In the genomic region with DNA sequence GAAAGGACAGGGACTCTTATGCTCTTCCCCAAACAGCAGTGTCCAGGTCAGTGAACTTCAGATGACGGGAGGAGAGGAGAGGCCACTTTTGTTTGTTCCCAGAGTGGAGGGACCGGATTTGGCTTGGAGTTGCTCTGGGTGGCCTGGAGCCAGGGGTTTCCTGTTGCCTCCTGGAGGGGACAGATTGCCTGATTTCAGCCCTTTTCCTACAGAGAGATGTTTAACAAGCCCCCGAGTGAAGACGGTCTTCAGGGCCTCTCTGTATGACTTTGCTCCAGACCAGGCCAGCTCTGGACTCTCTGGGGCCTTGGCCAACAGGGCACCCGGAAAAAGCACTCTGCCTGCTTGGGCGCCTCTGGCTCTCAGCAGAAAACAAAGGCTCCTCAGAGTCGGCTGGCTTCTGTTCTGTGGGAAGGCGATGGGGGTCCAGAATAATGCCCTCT, we compare ENCODE assay signal across 8 mouse cellular contexts. TPM values are rescaled to one million over a fixed set of nuclear protein-coding genes. Genes with fewer than 3 reads are reported as not detected.
DNase-seq lines count a peak whose midpoint lies in the region; ATAC-seq and TF ChIP-seq lines count a peak whose summit lies in the region.

No protein-coding gene starts in this region.

- peaks cover 66% of the 10 kb centered on the region for H3K4me1 ChIP-seq in embryonic facial prominence, embryonic 10.5 days
- peaks cover 76% of the 10 kb centered on the region for H3K4me1 ChIP-seq in heart, embryonic 12.5 days (replicated peaks)
- H3K4me1 ChIP-seq in kidney, embryonic 14.5 days (ENCODE audit: control insufficient read depth, insufficient read depth, low read length) = peaks cover 34% of the 10 kb centered on the region

- ATAC-seq in heart, embryonic 12.5 days (ENCODE audit: insufficient number of reproducible peaks, low FRiP score) = no peak
- ATAC-seq in kidney, embryonic 14.5 days (ENCODE audit: low FRiP score, low TSS enrichment) = no peak
- no peak for ATAC-seq in monocyte, adult 5-6 weeks (replicated peaks; ENCODE audit: insufficient number of reproducible peaks, low FRiP score, low TSS enrichment, poor library complexity, severe bottlenecking)

- H3K4me3 ChIP-seq in layer of hippocampus, adult 2 months = peak overlapping the region; percentile 74
- peak overlapping the region; percentile 60 for H3K4me3 ChIP-seq in embryonic facial prominence, embryonic 10.5 days
- peak overlapping the region; percentile 80 for H3K4me3 ChIP-seq in heart, embryonic 12.5 days
- peak overlapping the region; percentile 54 for H3K4me3 ChIP-seq in kidney, embryonic 14.5 days (ENCODE audit: low read length)

- H3K9me3 ChIP-seq in embryonic facial prominence, embryonic 10.5 days = no peaks in the 10 kb centered on the region
- no peaks in the 10 kb centered on the region for H3K9me3 ChIP-seq in heart, embryonic 12.5 days (replicated peaks)
- H3K9me3 ChIP-seq in kidney, embryonic 14.5 days (ENCODE audit: control insufficient read depth, low read length) = no peaks in the 10 kb centered on the region

- TF ChIP-seq CTCF in layer of hippocampus, adult 2 months (conservative IDR thresholded peaks at IDR 0.05) = no peak

- H3K4me2 ChIP-seq in heart, embryonic 12.5 days = peak overlapping the region; percentile 83
- H3K4me2 ChIP-seq in kidney, embryonic 14.5 days (replicated peaks; ENCODE audit: low read depth, low read length) = peak overlapping the region; percentile 65

- peak overlapping the region; percentile 94 for H3K9ac ChIP-seq in heart, embryonic 12.5 days
- peak overlapping the region; percentile 66; the same call in 1 of the 2 replicates for H3K9ac ChIP-seq in kidney, embryonic 14.5 days (ENCODE audit: low read depth, low read length)

- H3K27ac ChIP-seq in layer of hippocampus, adult 2 months = peak overlapping the region; percentile 88
- H3K27ac ChIP-seq in embryonic facial prominence, embryonic 10.5 days (replicated peaks) = peak overlapping the region; percentile 86
- H3K27ac ChIP-seq in heart, embryonic 12.5 days (ENCODE audit: poor library complexity, severe bottlenecking) = peak overlapping the region; percentile 97
- H3K27ac ChIP-seq in kidney, embryonic 14.5 days (ENCODE audit: low read depth, low read length) = peak overlapping the region; percentile 37; the same call in 1 of the 2 replicates

- H3K27me3 ChIP-seq in embryonic facial prominence, embryonic 10.5 days (replicated peaks; ENCODE audit: low read depth, poor library complexity, severe bottlenecking) = peaks cover 54% of the 10 kb centered on the region
- no peaks in the 10 kb centered on the region for H3K27me3 ChIP-seq in heart, embryonic 12.5 days (replicated peaks)
- 0 out of 2 replicates have a peak, but pooled peaks cover 7% of the 10 kb centered on the region for H3K27me3 ChIP-seq in kidney, embryonic 14.5 days (ENCODE audit: control insufficient read depth, insufficient read depth, low read length)

- peaks cover 45% of the 10 kb centered on the region for H3K36me3 ChIP-seq in embryonic facial prominence, embryonic 10.5 days (replicated peaks)
- H3K36me3 ChIP-seq in heart, embryonic 12.5 days = peaks cover 41% of the 10 kb centered on the region
- peaks cover 23% of the 10 kb centered on the region for H3K36me3 ChIP-seq in kidney, embryonic 14.5 days (ENCODE audit: control insufficient read depth, insufficient read depth, low read length)

- peak in 1 of 2 experiments; percentile 66 for DNase-seq in layer of hippocampus, adult 2 months (ENCODE audit: low spot score in 2 of 2)
- no peak for DNase-seq in layer of hippocampus, adult 8-10 months (ENCODE audit: low spot score in 2 of 2)
- no peak for DNase-seq in embryonic facial prominence, embryonic 10.5 days (ENCODE audit: low spot score)
- peak; percentile 86 for DNase-seq in lung, postnatal 10 days
- DNase-seq in thymus, postnatal 0 days (ENCODE audit: low spot score) = no peak

- 43% methylated on average over 8 of the region's 8 CpGs for WGBS in embryonic facial prominence, embryonic 10.5 days
- WGBS in heart, embryonic 12.5 days = 18% methylated on average over 8 of the region's 8 CpGs
- WGBS in kidney, embryonic 14.5 days = 50% methylated on average over 8 of the region's 8 CpGs

RNA-seq across cellular contexts. Expression of a gene that starts 1.5 kb away (rescaled TPM):
- total RNA-seq in layer of hippocampus, adult 2 months (2021) = 10 to 100 TPM; 90.3 to 99.5 TPM
- 10 to 100 TPM; 75.5 to 95.0 (median 89.1) TPM for total RNA-seq in layer of hippocampus, adult 8-10 months (2022)
- 91.8 and 96.4 TPM in 2 replicates for polyA plus RNA-seq in embryonic facial prominence, embryonic 10.5 days (2016; fragmentation: Nextera tagmentation; extraction: Ambion mirVana)
- polyA plus RNA-seq in heart, embryonic 12.5 days (2016; fragmentation: Nextera tagmentation; extraction: Ambion mirVana) = 1,186 and 1,223 TPM in 2 replicates
- 162 and 174 TPM in 2 replicates for polyA plus RNA-seq in kidney, embryonic 14.5 days (2014; fragmentation: Nextera tagmentation; extraction: Ambion mirVana)
- total RNA-seq in monocyte, adult 5-6 weeks (2017) = 0.57 to 1.7 TPM in 2 of 3 replicates, not detected in the other
- polyA plus RNA-seq in thymus, postnatal 0 days (2015; fragmentation: Nextera tagmentation; extraction: Ambion mirVana) = 113 and 122 TPM in 2 replicates

RNA-seq across cellular contexts. Expression of a gene that starts 4.6 kb away (rescaled TPM):
- total RNA-seq in layer of hippocampus, adult 2 months (2021) = 10 to 100 TPM; 11.9 to 12.9 TPM
- 10 to 100 TPM; 10.9 to 27.6 (median 18.7) TPM for total RNA-seq in layer of hippocampus, adult 8-10 months (2022)
- 53.6 and 57.1 TPM in 2 replicates for polyA plus RNA-seq in embryonic facial prominence, embryonic 10.5 days (2016; fragmentation: Nextera tagmentation; extraction: Ambion mirVana)
- 464 and 485 TPM in 2 replicates for polyA plus RNA-seq in heart, embryonic 12.5 days (2016; fragmentation: Nextera tagmentation; extraction: Ambion mirVana)
- polyA plus RNA-seq in kidney, embryonic 14.5 days (2014; fragmentation: Nextera tagmentation; extraction: Ambion mirVana) = 194 and 281 TPM in 2 replicates
- total RNA-seq in monocyte, adult 5-6 weeks (2017) = 1,094 to 1,293 TPM (median 1,104 TPM) in 3 replicates
- polyA plus RNA-seq in thymus, postnatal 0 days (2015; fragmentation: Nextera tagmentation; extraction: Ambion mirVana) = 2,725 and 3,094 TPM in 2 replicates

RNA-seq across cellular contexts. Expression of a gene that starts 14.7 kb away (rescaled TPM):
- 1 to 10 TPM; 1.3 to 1.4 TPM for total RNA-seq in layer of hippocampus, adult 2 months (2021)
- 1 to 10 TPM; 1.2 to 2.2 (median 1.4) TPM for total RNA-seq in layer of hippocampus, adult 8-10 months (2022)
- polyA plus RNA-seq in embryonic facial prominence, embryonic 10.5 days (2016; fragmentation: Nextera tagmentation; extraction: Ambion mirVana) = 57.5 and 59.4 TPM in 2 replicates
- polyA plus RNA-seq in heart, embryonic 12.5 days (2016; fragmentation: Nextera tagmentation; extraction: Ambion mirVana) = 24.5 and 26.9 TPM in 2 replicates
- polyA plus RNA-seq in kidney, embryonic 14.5 days (2014; fragmentation: Nextera tagmentation; extraction: Ambion mirVana) = 33.0 and 37.4 TPM in 2 replicates
- total RNA-seq in monocyte, adult 5-6 weeks (2017) = 3.6 to 8.8 TPM (median 4.8 TPM) in 3 replicates
- 49.4 and 71.1 TPM in 2 replicates for polyA plus RNA-seq in thymus, postnatal 0 days (2015; fragmentation: Nextera tagmentation; extraction: Ambion mirVana)

RNA-seq across cellular contexts. Expression of a gene that starts 43.5 kb away (rescaled TPM):
- total RNA-seq in layer of hippocampus, adult 2 months (2021) = 10 to 100 TPM; 76.0 to 76.9 TPM
- total RNA-seq in layer of hippocampus, adult 8-10 months (2022) = 10 to 100 TPM; 70.5 to 74.8 (median 72.0) TPM
- 20.3 and 21.0 TPM in 2 replicates for polyA plus RNA-seq in embryonic facial prominence, embryonic 10.5 days (2016; fragmentation: Nextera tagmentation; extraction: Ambion mirVana)
- 11.3 and 11.4 TPM in 2 replicates for polyA plus RNA-seq in heart, embryonic 12.5 days (2016; fragmentation: Nextera tagmentation; extraction: Ambion mirVana)
- 23.0 and 26.2 TPM in 2 replicates for polyA plus RNA-seq in kidney, embryonic 14.5 days (2014; fragmentation: Nextera tagmentation; extraction: Ambion mirVana)
- total RNA-seq in monocyte, adult 5-6 weeks (2017) = 9.6 to 19.4 TPM (median 12.7 TPM) in 3 replicates
- polyA plus RNA-seq in thymus, postnatal 0 days (2015; fragmentation: Nextera tagmentation; extraction: Ambion mirVana) = 11.7 and 13.6 TPM in 2 replicates

RNA-seq across cellular contexts. Expression of a gene that starts 44.2 kb away (rescaled TPM):
- 10 to 100 TPM; 19.7 to 20.7 TPM for total RNA-seq in layer of hippocampus, adult 2 months (2021)
- total RNA-seq in layer of hippocampus, adult 8-10 months (2022) = 10 to 100 TPM; 17.9 to 23.1 (median 19.9) TPM
- 11.4 and 12.1 TPM in 2 replicates for polyA plus RNA-seq in embryonic facial prominence, embryonic 10.5 days (2016; fragmentation: Nextera tagmentation; extraction: Ambion mirVana)
- polyA plus RNA-seq in heart, embryonic 12.5 days (2016; fragmentation: Nextera tagmentation; extraction: Ambion mirVana) = 2.0 and 2.1 TPM in 2 replicates
- 4.2 and 13.9 TPM in 2 replicates for polyA plus RNA-seq in kidney, embryonic 14.5 days (2014; fragmentation: Nextera tagmentation; extraction: Ambion mirVana)
- total RNA-seq in monocyte, adult 5-6 weeks (2017) = 0.19 TPM in 1 of 3 replicates, not detected in the others
- polyA plus RNA-seq in thymus, postnatal 0 days (2015; fragmentation: Nextera tagmentation; extraction: Ambion mirVana) = 35.5 and 37.2 TPM in 2 replicates

Comparison
In these comparisons a context has a peak if more than half of its experiments do, and no peak if none do; other contexts are left out.
1. H3K27ac ChIP-seq: peak in every context shown above with its lines; median percentile 97 in heart, embryonic 12.5 days; 88 in layer of hippocampus, adult 2 months; 86 in embryonic facial prominence, embryonic 10.5 days; 37 in kidney, embryonic 14.5 days.